Mouse (Mus musculus): ENCODE data around the gene Lpin2. TPM values are rescaled to one million over a fixed set of nuclear protein-coding genes. Genes with fewer than 3 reads are reported as not detected.
A peak's percentile ranks its signal among the peaks of the same experiment; 100 is the strongest.

Gene Lpin2
- total RNA-seq, 2 experiments from 2014 or later = 81.0 to 85.1 TPM

DNA sequence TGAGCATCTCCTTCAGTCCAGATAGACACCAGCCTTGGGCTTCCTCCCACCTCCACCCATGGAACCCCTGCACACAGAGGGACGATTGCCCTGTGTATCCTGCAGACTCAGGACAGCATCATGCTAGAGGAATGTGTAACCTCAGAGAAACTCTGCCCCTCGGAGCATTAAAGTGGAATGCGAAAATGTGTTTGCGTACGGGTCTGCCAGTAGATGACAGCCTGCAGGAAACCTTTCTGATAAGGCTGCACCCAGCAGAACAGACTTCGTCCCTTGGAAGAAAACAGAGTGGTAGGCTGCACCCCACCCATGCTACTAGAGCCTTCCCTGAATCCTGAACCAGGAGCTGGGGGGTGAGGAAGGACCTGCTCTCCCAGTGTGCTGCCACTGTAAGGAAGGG, 102.5 kb downstream of the Lpin2 start:
- intact Hi-C loops (cut with DNase I) = no loop called here
- no peak for DNase-seq (ENCODE audit: low spot score in 2 of 2)

DNA sequence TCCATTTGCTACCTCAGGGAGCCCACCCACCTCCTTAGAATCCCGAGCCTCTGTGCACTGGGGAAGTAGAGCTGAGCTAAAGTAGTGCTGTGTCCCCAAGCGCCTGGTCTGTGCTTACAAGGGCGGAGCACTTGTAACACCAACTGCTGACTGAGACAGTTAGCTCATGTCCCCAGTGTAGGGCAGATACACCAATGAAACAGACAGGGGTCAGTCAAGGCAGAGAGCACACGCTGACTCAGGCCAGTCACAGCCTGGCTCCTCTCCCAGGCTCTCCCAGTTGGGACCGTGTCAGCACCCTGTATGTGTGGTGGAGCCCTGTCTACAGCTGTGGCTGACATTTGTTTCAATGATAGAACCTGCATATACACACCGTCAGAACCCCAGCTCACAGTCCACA, 103.6 kb downstream of the Lpin2 start:
- intact Hi-C loops (cut with DNase I) = no loop called here
- no peak for DNase-seq (ENCODE audit: low spot score in 2 of 2)

DNA sequence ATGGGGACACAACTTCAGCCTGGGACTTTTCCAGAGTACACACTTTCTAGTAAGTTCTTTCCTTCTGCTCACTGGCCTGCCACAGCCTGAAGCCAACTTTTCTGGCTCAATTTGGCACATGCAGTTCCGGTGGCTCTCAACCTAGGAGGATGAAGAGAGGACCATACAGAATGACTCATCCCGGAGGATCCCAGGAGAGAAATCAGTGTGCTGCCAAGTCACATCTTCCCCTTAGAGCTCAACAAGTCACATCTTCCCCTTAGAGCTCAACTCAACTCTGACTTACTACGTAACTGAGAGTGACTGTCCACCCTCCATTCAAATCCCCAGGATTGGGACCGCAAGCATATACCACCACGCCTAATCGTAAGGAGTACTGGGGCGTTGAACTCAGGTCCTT, 105.2 kb downstream of the Lpin2 start:
- intact Hi-C loops (cut with DNase I) = no loop called here
- DNase-seq (ENCODE audit: low spot score in 2 of 2) = no peak

DNA sequence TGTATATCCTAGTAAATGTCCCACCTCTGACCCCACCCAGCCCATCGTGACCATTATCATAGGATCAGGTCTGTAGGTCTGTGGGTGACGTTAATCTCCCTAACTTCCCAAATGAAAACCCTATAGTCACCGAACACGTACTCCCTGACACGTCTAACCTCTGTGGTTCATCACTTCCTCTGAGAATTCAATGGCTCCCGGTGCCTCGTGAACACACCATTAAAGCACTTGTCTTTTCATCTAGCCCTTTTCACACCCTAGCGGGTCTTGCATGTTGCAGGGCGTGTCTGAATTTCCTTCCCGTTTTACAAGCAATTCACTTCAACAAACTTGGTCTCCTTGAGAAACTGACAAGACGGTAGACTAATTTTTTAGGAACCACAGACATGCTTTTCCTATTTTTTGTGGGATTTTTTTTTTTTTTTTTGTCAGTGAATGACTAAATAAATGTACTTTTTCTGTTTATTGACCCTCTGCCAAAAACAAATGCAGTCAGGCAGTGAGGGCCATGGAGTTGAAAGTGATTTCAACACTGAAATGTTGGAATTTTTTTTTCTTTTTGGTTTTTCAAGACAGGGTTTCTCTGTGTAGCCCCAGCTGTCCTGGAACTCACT, 105.9 kb downstream of the Lpin2 start:
- intact Hi-C loops (cut with DNase I) = no loop called here
- no peak for DNase-seq (ENCODE audit: low spot score in 2 of 2)

DNA sequence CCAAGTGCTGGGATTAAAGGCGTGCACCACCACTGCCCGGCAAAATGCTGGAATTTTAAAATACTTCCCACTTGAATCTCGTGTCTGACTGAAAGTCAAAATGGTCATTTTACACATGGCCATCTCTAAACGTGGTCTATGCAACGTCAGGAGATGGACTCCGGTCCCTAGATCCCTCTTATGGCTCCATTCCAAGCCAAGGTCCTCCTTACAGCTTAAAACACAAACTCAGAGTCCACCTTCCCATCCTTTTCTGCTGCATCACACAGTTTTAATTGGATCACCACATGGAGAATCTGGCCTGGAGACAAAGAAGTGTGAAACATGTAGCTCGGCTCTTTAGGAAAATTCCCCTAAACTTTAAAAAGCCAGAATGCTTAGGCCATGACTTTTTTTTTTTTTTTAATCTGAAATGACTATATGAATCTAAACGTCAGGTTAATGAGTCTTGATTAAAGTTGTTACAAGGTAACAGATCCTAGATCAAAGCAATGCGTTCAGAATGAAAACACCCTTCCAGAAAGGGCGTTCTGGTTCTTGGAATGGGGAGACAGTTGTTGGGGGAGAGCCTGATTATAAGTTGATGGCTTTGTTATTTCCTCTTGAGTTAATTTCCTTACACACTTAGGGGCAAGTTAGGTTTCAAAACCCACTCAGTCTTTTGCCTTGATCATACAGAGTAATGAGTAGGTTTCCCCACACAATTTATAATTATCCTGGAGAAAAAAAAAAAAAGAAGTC, 106.6 kb downstream of the Lpin2 start:
- DNase-seq (ENCODE audit: low spot score in 2 of 2) = peak in 1 of 2 experiments; percentile 19
- intact Hi-C loops (cut with DNase I) = no loop called here

DNA sequence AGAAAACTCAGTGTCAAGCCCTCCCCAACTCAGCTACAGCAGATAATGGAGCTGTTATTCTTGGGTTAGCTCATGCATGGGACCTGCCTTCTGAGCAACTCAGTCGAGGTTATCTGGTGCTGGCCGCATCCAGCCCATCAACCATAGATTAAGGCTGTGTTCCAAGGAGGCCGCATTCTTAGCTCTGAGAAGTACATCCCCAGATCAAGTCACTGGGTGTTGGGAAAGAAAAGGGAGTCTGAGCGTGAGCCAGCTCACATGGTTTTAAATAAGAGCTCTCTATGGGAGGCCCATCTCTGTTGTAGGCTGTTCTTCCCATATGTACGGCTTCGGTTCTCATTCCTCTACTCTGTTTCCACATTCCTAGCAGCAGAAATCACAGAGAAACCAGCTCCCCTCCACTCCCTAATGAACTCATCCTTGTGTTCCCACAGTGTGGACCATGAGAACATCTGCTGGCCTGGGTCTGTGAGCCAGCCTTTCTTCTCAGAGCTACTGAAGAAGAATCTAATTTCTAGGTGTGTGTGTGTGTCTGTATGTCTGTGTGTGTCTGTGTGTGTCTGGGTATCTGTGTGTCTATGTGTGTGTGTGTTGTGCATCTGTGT, 107.3 kb downstream of the Lpin2 start:
- intact Hi-C loops (cut with DNase I) = no loop called here
- no peak for DNase-seq (ENCODE audit: low spot score in 2 of 2)

DNA sequence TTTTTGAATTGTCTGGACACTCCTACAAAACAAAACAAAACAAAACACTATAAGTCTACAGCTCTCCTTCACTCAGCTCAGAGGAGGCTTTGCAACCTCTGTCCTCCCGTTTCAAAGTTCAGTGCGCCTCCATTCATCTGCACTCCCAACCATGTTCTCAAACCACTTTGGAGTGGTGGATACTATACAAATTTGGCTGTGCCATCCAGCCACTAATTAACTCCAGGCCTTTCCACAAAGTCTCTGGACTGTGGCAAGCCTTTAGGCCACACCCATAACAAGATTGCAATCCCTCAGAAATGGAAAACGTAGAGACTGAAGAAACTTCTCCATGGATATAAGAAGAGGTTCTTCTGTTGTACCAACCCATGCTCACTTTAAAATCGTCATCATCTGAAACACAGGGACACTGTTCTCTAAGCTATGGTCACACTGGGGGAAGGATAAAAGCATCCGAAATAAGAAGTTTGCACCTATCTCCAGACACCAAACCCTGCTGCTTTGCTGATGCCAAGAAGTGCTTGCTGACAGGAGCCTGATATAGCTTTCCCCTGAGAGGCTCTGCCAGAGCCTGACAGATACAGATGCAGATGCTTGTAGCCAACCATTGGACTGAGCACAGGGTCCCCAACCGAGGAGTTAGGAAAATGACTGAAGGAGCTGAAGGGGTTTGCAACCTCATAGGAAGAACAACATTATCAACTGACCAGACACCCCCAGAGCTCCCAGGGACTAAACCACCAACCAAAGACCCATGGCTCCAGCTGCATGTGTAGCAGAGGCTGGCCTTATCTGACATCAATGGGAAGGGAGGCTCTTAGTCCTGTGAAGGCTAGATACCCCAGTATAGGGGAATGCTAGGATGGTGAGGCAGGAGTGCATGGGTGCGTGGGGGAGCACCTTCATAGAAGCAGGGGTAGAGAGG, 108.4 kb downstream of the Lpin2 start:
- no peak for DNase-seq (ENCODE audit: low spot score in 2 of 2)
- intact Hi-C loops (cut with DNase I) = no loop called here

DNA sequence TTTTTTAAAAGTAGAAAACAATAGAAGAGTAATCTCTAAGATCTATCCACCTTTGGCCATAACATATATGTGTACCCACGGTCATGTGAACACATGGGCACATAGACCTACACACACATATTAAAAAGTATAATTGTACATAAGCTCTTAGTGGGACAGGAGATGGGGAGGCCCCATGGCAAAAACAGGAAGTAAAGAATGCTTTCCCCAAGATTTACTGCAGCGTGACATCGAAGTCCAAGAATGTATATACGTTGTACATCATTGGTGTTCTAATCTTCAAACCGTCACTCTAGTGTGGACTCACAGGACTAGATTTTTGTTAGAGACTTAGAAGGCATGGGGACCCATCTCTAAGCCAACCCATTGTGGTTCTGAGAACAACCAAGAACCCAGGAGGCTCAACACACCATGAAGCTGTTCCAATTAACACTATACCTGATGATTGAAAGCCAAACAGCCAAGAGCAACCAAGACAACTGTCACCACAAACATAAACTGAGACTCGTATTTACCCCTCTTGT, 109.6 kb downstream of the Lpin2 start:
- DNase-seq (ENCODE audit: low spot score in 2 of 2) = no peak

DNA sequence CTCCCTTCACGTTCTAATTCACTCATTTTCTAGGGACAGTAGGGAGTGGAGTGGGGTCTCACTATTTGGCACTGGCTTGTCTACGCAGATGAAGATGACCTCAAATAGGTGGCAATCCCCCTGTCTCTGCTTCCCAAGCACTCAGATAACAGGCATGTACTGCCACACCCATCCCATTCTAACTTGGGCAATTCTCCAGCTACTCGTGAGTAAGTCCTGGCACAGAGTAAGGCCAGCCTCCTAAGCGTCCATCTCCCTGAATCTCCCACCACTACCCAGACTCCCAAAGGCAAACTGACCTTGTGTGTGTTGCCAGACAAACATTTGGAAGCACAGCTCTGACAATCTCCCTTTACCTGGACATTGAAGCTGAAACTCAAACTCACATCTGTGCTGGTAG, 110.5 kb downstream of the Lpin2 start:
- intact Hi-C loops (cut with DNase I) = no loop called here
- no peak for DNase-seq (ENCODE audit: low spot score in 2 of 2)

More for the DNA sequence above, 109.6 kb downstream of the Lpin2 start:
- intact Hi-C loops (cut with DNase I) = no loop called here

DNA sequence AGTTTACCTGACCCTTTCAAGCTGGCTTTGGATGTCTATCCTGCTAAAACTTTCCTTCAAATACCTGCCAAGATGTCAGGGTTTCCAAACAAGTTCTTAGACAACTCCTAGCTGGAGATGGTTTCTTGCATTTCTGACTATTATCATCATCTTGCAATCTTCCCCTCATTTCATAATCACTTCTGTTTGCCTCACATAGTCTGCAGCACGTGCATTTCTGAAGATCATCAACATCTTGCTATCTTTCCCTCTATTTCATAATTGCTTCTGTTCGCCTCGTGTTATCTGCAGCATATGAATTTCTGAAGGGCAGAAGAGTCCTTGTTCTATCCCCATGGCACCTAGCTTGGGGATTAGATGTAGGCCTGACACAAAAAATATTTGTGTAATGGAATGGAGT, 112.2 kb downstream of the Lpin2 start:
- intact Hi-C loops (cut with DNase I) = no loop called here
- DNase-seq (ENCODE audit: low spot score in 2 of 2) = no peak

Other genes starting within 250 kb of the Lpin2 start
- 1 to 10 TPM; 2.0 to 4.1 TPM for gene Myom1, start 179.9 kb upstream of the Lpin2 start, total RNA-seq (2021)
- 10 to 100 TPM; 39.2 to 39.9 TPM for gene Myl12a, start 179.7 kb upstream of the Lpin2 start, total RNA-seq (2021)
- gene Emilin2, start 129.4 kb downstream of the Lpin2 start, total RNA-seq (2021) = 1 to 10 TPM; 1.9 to 2.5 TPM

Data from left cerebral cortex, postnatal 25 days (tissue).